Mouse (Mus musculus) gastrocnemius, postnatal 4 days (tissue): ENCODE measurements at regions not wholly inside any gene's neighbourhood (a gene's known extent, or its start where the extent isn't known, plus 50 kb on each side); places are given as distances from the start of the nearest gene placed in this dataset. TPM values are rescaled to one million over a fixed set of nuclear protein-coding genes. Genes with fewer than 3 reads are reported as not detected.

ENCODE experiments used
- microRNA-seq: library from miRNA; unstranded; fragments of <30 nt; microRNA quantifications from one replicate; pipeline ENCODE4 v1.2.0, GENCODE M21; 2021

Small RNA genes lying in the stretch of these regions (microRNA-seq; reads per million reads assigned to microRNA genes)
- not detected for gene Gm24999
- gene Gm25000 = not detected
